Mouse (Mus musculus) ovary, postnatal 36 days (tissue): ENCODE measurements around the gene Slbp.

Experiments
- DNase-seq: peaks from one replicate; pipeline ENCODE4 v3.0.0; 2022; ENCODE audit warnings: low spot score, mixed read lengths

Slbp gene

DNA sequence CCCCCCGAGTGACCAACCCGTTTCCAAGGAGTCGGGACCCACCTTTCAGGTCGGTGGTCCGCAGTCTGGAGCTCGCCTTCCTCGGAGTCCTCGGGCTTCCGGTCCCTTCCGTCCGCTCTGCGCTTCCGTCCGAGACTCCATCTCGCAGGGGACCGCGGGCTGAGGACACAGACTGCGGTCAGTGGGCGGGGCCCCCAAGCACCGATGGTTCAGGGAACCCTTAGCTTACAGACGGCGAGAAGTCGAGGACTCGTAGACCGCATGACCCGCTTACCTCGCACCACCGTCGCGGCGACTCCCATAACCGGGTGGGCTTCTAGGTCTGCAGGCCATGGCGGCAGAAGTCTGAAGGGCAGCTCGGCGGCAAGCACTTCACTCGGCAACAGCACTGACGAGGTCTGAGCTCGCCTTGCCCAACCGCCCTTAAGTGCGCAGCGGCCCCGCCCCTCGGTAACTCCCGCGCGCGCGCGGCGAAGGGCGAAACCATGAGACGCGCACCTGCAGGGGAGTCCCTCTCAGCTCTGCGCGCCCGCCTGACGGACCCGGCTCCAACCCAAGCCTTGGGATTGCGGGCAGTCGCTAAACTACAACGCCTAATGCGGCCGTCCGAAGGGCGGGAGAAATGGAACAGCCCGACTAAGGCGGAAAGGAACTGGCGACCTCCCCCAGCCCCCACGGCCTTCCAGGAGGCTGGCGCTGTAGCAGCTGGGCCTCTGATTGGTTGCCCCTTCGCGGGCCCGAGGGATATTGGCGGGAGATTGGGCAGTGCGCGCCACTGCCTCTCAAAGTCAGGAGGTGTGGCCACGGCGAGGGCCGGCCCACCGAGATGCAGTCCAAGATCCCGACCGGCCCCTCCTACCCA, at the start of gene Slbp:
Gene Slbp (minus strand): TSS at position 654 of the 862 bp plus-strand sequence.
- DNase-seq = peak; percentile 95

DNA sequence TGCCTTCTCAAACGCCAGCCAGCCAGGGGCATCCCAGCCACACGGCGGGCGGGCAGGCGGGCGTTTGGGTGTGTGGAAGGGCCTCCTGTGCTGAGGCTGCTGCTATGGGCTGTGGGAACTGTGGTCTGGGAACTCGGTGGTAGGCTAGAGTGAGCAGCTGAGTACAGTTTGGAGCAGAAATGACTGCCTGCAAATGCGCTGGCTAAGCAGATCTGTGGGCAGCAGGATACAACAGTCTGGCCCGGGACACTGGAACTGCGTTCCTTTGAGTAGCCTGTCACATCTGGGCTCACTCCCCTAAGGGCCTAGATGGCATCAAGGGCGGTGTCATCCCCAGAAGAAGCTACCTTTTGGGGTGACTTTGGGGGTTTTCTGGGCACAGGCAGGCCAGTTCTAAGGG, 49.5 kb upstream of the Slbp start:
- no peak for DNase-seq

DNA sequence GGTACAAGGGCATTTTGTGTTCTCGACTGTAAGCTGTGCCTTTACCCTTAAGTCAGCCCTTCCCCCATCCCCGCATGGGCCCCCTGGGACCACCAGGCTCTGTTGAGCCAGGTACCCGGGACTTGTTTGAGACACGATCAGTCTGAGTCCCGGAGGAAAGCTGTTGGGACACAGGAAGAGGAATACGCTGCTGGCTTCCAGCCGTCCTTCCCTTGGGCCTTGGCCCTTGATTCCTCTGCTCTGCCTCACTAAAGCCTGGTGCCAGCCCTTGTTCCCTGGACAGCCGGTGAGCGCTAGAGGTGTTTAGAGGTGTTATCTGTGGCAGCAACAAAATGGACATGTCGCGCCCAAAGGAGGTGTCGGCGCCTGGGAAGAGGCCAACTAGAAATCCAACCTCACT, 47.6 kb upstream of the Slbp start:
- no peak for DNase-seq

DNA sequence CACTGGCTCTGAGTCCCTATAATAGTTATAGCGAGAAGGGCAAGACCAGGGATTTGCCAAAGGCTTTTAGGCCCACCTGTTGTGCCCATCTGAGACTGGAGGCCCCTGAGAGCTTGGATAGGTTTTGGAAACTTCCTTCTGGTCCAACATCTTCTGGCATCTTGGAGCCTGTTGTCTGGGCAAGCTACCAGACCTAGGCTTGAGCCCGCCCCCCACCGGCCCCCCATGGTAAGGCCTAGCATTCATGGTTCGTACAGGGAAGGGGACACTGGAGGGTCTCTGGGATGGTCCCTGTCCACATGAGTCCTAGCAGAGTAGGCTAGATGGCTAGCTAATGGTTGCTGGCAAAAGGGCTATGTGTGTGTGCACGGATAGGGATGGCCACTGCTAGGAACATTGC, 46.3 kb upstream of the Slbp start:
- DNase-seq = no peak

DNA sequence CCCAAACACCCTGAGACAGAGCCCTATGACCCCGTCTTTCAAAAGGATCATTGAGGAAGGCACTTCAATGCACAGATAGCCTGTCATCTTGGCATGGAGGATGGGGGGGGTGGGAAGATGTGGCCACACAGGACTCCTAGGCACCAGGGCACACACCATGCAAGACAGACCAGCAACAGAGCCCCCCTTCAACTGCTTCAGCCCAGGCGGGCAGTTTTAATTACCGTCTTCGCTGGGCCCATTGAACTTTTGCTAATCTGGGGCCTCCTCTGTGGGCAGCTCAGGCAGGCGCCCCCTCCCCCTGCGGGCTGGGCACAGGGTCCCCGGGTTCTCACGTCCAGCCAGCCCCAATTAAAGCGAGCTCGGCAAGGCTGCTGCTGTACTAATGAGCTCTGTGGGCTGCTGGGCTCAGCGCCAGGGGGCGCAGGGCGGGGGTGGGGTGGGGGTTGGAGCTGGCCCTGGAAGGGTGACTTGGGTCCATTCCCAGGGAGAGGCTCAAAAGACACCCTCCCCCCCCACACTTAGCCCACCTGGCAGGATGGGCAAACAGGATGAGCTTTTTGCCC, 45.7 kb upstream of the Slbp start:
- DNase-seq = no peak

DNA sequence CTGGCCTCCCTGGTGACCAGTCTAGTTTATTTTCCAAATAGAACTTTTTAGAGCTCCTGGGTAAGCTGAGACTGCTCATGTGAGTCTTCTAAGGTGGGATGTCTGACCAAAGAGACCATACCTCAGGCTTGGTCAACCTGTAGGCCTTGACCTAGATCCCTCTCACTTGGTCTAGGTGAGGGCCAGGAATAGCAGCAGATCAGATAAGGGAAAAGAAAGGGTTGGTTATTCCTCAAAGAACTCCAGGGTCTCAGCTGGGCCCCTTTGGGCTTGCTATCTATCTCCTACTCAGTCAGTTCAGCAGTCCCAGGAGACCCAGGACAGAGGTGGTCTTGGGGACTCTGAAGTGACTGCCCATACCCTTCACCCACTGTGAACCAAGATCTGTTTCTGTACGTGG, 45.2 kb upstream of the Slbp start:
- no peak for DNase-seq

DNA sequence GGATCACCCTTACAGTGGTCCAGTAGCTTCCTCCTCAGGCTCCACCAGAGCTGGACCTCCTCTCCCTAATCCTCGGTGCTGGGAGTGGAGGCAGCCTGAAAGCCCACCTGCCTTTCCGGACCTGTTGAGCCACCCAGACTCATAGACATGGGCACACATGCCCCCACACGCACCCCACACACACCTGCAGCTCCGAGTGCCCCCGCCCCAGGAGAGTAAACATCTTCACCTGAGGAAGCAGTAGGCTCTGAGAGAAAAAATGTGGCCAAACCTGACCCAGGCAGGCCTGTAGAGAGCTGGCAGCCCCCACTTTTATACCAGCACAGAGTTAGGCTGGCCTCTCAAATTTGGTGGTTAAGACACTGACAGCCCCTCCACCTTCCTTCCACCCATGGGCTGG, 44.1 kb upstream of the Slbp start:
- DNase-seq = no peak

DNA sequence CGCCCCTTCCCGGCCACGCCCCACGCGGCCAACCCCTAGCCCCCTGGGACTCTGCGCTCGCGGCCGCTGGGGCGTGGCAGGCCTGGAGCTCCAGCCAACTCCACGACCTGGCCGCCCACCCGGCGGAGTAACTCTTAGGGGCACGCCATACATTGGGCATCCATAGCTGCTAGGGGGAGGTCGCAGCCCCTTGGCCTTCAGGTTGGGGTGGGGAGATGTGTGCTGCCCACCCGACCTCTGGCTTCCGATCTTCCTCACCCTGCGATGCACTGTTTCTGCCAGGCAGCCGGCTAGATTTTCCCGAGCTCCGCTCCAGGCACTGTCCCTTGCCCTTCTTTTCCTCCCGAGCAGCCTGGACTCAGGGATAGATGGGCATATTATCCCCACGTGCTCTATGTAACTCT, 43.3 kb upstream of the Slbp start:
- no peak for DNase-seq

DNA sequence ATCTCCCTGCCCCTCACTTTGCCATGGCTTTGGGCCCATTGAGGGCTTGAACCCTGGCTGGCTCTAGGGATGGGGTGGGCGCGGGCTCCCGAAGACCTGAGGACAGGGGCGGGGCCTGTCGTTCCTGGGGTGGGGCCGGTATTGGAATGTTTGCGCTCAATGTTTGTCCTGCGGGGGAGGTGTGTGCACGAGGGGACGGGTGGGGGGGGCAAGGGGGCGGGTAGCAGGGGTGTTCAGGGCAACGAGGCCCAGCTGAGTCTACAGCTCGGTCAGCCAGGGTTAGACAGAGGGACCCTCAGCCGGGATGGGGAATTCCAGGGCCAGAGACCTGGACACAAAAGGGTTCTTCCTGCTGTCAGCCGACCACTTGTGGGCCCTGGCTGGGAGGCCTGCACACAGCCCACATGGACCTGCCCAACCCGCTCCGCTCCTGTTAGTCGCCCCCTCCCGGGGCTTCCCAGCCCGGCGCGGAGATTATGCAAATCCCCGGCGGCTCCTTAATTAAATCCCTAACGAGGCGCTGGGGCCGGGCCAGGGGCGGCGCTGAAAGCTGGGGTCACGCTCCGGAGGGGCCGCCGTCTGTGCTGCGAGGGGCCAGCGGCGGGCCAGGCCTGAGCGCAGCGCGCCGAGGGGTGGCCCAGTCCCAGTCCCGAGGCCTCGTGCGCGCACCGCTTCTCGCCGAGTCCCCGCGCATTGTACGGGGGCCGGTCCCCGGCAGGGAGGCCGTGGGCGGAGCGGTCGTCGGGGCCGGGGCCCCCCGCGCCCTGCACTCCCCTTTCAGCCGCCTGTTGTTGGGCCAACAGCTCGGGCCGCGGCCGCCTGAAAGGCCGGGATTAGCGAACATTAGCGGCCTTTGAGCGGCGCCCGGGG, 42.7 kb upstream of the Slbp start:
- peak; percentile 44 for DNase-seq

DNA sequence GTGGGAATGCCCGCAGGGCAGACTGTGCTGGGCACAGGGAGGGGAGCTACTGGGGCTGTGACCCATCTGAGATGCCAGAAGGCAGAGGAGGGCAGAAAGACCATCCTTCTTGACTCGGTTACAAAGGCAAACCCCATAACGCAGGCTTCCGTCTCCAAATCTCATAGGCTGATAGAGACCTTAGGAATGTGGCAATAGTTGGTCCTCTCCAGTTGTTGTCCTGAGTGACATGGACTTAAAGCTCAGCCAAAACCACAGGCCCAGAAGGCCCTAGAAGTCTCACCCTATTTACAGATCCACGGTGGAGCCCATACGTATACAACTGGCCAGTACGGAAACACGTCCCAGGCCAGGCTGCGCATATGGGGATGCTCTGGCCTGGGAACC, 42.1 kb upstream of the Slbp start:
- DNase-seq = no peak

DNA sequence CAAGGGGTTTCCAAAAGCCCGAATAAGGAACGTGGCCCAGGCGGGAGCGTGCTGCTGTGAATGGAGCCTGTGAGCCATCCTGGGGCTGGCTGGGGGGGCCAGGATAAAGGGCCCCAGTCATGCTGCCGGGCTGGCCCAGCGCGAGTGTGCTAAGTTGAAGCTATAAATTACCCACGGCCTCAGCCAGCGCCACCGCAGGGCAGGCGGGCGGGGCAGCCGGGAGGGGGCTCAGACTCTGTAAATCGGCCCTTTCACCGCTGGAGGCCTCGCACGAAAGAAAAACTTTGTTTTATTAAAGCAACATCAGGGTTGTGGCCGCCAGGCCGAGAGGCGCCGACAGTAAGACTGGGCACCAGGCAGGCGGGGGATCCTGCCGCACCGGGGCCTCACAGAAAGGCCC, 40.0 kb upstream of the Slbp start:
- peak; percentile 25 for DNase-seq

DNA sequence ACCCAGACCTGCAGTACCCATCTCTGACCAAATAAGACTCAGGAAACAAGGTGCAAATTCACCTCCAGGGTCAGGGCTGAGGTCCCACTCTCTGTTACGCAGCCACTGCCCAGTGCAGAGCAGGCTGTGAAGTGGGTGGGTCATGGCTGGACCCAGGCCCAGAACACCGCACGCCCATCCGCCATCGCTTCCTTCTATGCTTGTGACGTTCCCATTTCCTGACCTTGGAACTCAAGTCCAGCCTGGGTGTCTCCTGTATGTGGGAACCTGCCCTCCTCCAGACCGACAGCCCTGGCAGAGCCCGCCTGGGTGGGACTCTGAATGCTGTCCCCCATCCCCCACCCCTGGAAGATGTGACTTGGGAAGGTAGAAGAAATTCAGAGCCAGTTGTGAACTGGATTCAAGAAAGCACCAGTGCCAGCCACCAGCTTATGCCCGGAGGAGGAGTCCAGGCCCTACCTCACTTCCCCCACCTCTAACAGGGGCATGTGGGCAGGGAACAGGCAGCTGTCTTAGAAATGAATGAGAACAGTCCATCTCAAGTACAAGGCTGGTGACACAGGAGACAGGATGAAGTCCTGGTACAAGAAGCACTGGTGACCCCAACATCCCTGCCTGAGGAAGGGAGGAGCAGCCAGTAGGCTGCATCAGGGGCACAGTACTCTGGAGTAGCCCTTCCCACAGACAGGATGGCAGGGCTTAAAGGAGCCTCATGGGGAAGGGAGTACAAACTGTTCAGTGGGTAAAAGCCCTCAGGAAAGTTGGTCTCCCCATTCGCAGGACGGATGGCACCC, 37.7 kb upstream of the Slbp start:
- DNase-seq = no peak

DNA sequence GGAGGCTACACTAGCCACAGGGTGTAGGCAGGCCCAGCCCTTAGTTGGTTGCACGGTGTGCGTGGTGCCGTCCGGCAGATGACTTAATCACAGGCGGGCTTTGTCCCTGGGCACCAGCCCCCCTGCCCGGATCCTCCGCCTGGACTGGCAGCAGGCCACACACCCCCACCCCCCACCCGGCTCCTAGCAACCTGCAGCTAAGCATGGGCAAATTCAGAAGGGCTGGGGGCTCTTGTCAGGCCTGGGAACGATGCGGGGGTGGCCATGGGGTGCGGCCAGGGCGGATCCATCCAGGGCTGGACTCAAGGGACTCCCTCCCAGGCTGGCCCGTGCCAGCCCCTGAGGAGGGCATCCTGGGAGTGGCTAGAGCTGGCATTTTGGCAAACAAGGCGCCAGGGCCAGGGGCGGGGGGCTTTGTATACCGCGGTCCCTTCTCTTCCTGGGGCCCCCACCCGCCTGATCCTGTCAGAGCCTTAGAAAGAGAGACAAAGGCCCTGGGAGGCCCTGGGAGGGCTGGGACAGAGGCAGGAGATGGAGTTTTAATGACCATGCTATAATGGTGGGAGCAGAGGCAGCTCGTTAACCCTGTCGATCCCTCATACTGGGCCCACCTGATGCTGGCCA, 37.0 kb upstream of the Slbp start:
- no peak for DNase-seq

DNA sequence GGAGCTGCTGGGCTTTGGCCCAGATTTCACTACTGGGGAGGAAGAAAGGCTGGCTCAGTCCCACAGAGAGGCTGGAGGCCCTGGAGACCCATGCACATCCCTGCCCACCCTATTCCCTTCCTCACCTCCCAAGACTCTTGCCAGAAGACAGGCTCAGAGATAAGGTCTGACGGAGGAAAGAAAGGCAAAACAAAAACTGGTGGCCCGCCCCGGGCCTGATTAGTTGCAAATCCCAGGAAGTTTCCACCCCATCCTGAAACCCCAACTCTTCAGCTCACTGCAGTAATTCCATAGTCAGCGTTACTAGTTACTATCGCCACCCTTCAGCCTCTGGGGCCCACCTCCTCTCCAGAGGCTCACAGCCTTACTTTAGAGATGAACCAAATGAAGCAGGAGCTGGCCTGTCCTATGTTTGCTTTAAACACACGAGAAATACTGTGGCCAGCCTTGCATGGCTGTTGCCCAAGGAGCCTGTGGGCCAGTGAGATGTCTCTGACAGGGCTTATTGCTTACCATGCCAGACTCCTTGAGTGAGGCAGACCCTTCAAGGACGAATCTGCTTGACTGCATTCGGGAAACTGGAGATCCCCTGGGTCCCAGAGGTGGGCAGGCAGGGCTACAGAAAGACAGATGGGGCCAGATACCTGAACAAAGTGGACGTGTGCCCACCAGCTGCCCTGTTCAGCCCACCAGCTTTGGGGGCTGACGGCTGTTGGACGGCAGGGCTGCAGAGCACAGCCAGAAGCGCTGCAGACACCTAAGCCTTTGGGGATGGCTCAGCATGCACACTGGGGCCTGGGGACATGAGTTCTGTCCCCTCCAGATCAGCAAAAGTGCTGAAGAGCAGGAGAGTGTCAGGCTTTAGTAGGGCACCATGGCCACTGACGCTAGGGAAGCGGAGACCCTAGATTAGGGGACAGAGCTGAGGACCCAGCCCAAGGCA, 36.2 kb upstream of the Slbp start:
- no peak for DNase-seq

DNA sequence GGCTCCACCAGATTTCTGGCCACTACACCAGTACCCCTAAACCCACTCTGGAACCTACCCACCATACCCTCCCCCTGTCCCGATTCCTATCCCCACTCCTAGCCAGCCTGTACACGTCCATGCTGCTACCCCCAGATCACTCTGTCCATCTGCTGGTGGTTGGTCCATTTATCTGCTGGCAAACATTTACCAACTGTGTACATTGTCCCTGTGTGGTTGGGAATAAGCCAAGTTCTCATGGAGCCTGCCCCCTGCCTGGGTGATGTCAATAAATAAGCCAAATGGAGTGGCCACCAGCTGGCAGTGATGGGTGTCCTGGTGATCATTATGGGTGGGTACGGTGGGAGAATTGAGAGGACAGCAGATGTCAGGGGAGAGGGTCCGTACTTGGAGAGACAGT, 34.8 kb upstream of the Slbp start:
- DNase-seq = no peak

DNA sequence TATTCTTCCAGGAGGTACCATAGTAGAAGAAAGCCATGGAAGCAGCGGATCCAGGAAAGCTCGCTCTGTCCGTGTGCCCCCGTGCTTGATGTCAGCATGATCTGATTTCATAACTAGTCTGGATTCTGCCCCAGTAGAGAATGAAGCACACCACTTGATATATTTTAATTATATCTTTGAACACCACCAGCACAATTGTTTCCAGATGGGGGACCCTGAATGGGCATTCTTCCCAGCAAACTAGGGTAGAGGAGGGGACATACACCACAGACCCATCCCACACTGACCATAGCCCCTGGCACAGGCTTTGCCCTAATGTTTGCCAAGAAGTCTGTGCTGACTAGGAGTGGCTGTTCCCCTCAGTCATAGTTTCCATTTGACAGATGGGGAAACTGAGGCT, 32.6 kb upstream of the Slbp start:
- no peak for DNase-seq

DNA sequence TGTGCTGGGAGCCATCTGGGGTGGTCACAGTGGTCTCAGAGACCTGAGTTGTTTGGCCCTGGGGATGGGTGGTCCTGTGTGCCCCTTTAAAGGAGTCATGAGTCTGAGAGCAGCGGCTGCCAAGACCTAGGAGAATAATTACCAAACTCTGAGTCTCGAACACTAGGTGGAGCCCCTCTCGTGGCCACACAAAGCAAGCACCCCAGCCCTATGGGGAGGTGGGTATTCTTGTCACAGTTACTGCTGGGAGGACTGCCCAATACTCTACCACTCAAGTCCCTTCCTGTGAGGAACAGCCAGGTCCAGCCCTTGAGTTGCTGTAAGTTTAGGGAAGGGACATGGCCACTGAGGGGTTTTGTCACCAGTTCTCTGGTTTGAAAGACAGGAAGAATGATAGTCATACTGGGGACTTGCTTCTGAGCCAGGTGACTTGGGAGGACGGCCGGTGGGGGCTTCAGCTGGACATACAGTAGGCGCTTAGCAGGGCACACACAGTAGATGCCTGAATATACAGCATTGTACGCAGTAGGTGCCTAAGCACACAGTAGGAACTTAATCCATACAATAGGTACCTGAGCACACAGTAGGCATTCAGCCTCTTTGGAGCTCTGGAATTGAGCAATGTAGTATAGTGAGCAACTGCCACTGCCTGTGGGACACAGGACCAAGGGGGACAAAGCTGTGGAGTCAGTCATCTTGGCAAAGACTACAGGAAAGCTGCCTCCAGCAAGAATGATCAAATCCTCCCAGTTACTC, 31.7 kb upstream of the Slbp start:
- DNase-seq = no peak

DNA sequence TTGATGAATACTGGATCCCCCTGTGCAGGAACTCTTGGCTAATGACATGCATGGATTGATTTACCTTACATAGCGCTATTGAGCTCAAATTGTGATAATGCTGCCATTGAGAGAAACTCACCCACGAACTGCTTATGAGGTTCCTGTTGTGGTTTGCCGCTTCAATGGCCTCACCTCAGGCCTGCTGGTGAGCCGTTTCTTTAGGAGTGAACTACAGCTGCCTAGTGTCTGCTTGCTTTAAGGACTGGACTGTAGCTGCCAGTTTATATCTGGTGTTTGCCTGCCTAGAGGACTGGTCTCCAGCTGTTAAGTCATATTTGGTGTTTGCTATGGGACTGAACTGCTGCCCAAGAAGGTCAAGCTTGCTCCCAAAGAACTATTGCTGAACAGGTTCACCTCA, 30.6 kb upstream of the Slbp start:
- no peak for DNase-seq

DNA sequence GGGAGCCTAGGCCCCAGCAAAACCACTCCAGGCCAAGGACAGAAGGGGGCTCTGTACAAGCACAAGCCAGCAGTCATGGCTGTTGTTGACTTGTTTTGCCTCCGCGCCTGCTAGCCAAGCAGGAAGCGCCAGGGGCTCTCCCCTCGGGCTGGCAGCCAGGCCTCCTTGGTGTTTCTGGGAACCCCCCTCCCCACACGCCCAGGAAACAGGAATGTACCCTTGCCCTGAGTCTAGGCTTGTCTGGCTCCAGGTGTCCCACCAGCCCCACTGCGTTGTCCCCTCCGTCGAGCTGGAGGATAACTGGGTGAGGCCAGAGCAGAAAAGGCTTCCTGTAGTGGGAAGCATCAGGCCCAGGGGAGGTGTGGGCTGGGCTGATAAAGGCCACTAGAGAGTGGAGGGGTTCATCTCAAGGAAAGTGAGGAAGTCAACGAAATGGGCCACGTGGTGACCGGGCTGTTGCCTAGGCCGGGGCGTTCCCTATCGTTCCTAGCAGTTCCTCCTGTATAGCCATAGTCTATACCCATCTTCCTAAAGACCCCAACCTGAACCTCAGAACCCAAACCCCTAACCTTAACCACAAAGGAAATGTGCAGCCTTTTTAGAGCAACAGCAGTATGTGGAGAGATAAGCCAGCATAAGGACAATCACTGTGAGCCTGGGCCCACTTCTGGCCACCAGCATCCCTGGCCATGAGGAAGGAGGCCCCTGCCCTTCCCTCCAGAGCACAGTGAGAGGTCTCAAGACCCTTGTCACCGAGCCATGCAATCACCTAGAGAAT, 29.4 kb upstream of the Slbp start:
- no peak for DNase-seq
